8 mouse cellular contexts compared by ENCODE assay signal in genomic region chr9:72985250-72986220, GRCm38 (mm10). TPM values are rescaled to one million over a fixed set of nuclear protein-coding genes. Genes with fewer than 3 reads are reported as not detected.
DNase-seq lines count a peak whose midpoint lies in the region; ATAC-seq lines count a peak whose summit lies in the region.

Ccpg1os (minus strand) TSS chr9:72985382.
Ccpg1 (plus strand) TSS chr9:72985429.

- peak within 1 kb of the TSS; percentile 69 for H3K9ac ChIP-seq in kidney, embryonic 15.5 days

- H3K4me3 ChIP-seq in heart, embryonic 10.5 days: peak within 1 kb of the TSS; percentile 91
- peak within 1 kb of the TSS; percentile 76 for H3K4me3 ChIP-seq in kidney, embryonic 15.5 days (replicated peaks)

- under 1% methylated on average over 88 of the region's 88 CpGs for WGBS in heart, embryonic 10.5 days
- WGBS in kidney, embryonic 15.5 days: under 1% methylated on average over 88 of the region's 88 CpGs

- H3K4me2 ChIP-seq in kidney, embryonic 15.5 days: peak within 1 kb of the TSS; percentile 91

- H3K27ac ChIP-seq in heart, embryonic 10.5 days: peak within 1 kb of the TSS; percentile 77
- H3K27ac ChIP-seq in kidney, embryonic 15.5 days: peak within 1 kb of the TSS; percentile 67

- H3K9me3 ChIP-seq in heart, embryonic 10.5 days: no peaks in the 10 kb centered on the region
- H3K9me3 ChIP-seq in kidney, embryonic 15.5 days (replicated peaks): no peaks in the 10 kb centered on the region

- no peaks in the 10 kb centered on the region for H3K27me3 ChIP-seq in heart, embryonic 10.5 days (ENCODE audit: insufficient read depth, poor library complexity, severe bottlenecking)
- no peaks in the 10 kb centered on the region for H3K27me3 ChIP-seq in kidney, embryonic 15.5 days

- peak; percentile 95 for DNase-seq in B cell, adult 2 months
- DNase-seq in brain, adult 2 months (ENCODE audit: low read depth, low spot score): peak; percentile 100
- peak; percentile 99 for DNase-seq in heart, embryonic 10.5 days (ENCODE audit: low spot score)
- DNase-seq in liver: peak; percentile 95
- DNase-seq in spleen, postnatal 4 days (ENCODE audit: low spot score in 2 of 2): peak; percentile 94 to 95

- peak; percentile 99 for ATAC-seq in erythroblast, adult 5-6 weeks (replicated peaks; ENCODE audit: low FRiP score, poor library complexity, severe bottlenecking)
- ATAC-seq in kidney, embryonic 15.5 days (replicated peaks; ENCODE audit: low FRiP score): peak; percentile 100
- ATAC-seq in monocyte, adult 5-6 weeks (replicated peaks; ENCODE audit: insufficient number of reproducible peaks, low FRiP score, low TSS enrichment, poor library complexity, severe bottlenecking): peak; percentile 100

- H3K4me1 ChIP-seq in heart, embryonic 10.5 days: peaks cover 11% of the 10 kb centered on the region
- peaks cover 16% of the 10 kb centered on the region for H3K4me1 ChIP-seq in kidney, embryonic 15.5 days

- H3K36me3 ChIP-seq in heart, embryonic 10.5 days: no peaks in the 10 kb centered on the region
- no peaks in the 10 kb centered on the region for H3K36me3 ChIP-seq in kidney, embryonic 15.5 days

RNA-seq across cellular contexts. Expression of gene Ccpg1os, which starts in this region (rescaled TPM):
- total RNA-seq in erythroblast, adult 5-6 weeks (2015; ENCODE audit: low replicate concordance): 2.5 and 4.6 TPM in 2 replicates
- total RNA-seq in erythroblast, adult 5-6 weeks (2017; ENCODE audit: low replicate concordance): 0.94 and 6.7 TPM in 2 replicates
- polyA plus RNA-seq in heart, embryonic 10.5 days (2016; fragmentation: Nextera tagmentation; extraction: Ambion mirVana): 11.5 and 12.9 TPM in 2 replicates
- 20.6 and 22.8 TPM in 2 replicates for polyA plus RNA-seq in kidney, embryonic 15.5 days (2015; fragmentation: Nextera tagmentation; extraction: Ambion mirVana)
- 5.9 to 7.1 TPM in 2 of 3 replicates, not detected in the other for total RNA-seq in monocyte, adult 5-6 weeks (2017)

RNA-seq across cellular contexts. Expression of gene Ccpg1, which starts in this region (rescaled TPM):
- total RNA-seq in erythroblast, adult 5-6 weeks (2015; ENCODE audit: low replicate concordance): 42.7 and 47.0 TPM in 2 replicates
- total RNA-seq in erythroblast, adult 5-6 weeks (2017; ENCODE audit: low replicate concordance): 88.7 and 93.5 TPM in 2 replicates
- polyA plus RNA-seq in heart, embryonic 10.5 days (2016; fragmentation: Nextera tagmentation; extraction: Ambion mirVana): 18.3 and 23.5 TPM in 2 replicates
- polyA plus RNA-seq in kidney, embryonic 15.5 days (2015; fragmentation: Nextera tagmentation; extraction: Ambion mirVana): 34.7 and 36.6 TPM in 2 replicates
- total RNA-seq in monocyte, adult 5-6 weeks (2017): 171 to 267 TPM (median 201 TPM) in 3 replicates

Comparison
In these comparisons a context has a peak if more than half of its experiments do, and no peak if none do; other contexts are left out.
1. Peak in every context shown above with its lines: DNase-seq, ATAC-seq, H3K4me3 ChIP-seq and H3K27ac ChIP-seq.